Mouse (Mus musculus): ENCODE results near the gene Gbp7.

GRCm38 (mm10) chr3:142535667-142536066 lies 5.5 kb downstream of the Gbp7 start:
- TF ChIP-seq USF2 (conservative IDR thresholded peaks at IDR 0.05; ENCODE audit: low read depth, low read length), result no peak
- no peak for TF ChIP-seq CTCF (conservative IDR thresholded peaks at IDR 0.05 in 1 of 2, IDR thresholded peaks at IDR 0.05 in 1 of 2; ENCODE audit: low read depth in 2 of 2, low read length in 2 of 2)
- peak; percentile 30; the same call in 1 of the 2 replicates for TF ChIP-seq EP300 (IDR thresholded peaks at IDR 0.05; ENCODE audit: low read length)
- TF ChIP-seq ELF1 (IDR thresholded peaks at IDR 0.05; ENCODE audit: low read depth, low read length), result no peak
- TF ChIP-seq UBTF (IDR thresholded peaks at IDR 0.05; ENCODE audit: low read depth, low read length), result no peak
- no peak for TF ChIP-seq ZMIZ1 (IDR thresholded peaks at IDR 0.05; ENCODE audit: low read depth, low read length)
- no peak for TF ChIP-seq E2F4 (IDR thresholded peaks at IDR 0.05; ENCODE audit: insufficient replicate concordance, low read depth, low read length)
